21 mouse cellular contexts compared by ENCODE assay signal in the genomic region with DNA sequence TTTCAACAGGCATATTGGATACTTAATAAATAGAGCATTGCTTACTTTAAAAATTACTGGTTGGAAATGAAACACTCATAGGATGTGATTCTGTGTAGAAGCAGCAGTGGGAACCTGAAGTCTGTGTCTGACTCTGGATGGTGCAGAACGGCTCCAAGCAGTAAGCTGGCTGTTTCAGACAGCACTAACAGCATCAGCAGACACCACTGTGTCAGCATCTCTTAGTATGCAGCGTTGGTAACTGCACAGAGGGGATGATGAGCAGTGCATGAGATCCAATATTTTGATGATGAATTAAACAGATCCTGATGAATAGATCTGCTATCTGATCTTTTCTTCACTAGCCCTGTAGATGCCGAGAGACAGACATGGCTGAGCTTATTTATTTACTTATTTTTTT.
DNase-seq lines count a peak whose midpoint lies in the region; ATAC-seq and TF ChIP-seq lines count a peak whose summit lies in the region.
"Had no signal": no experiment of that assay in that cellular context is flagged by ENCODE, and none has a peak within 500 bp of the region (broad histone marks: within the 10 kb centered on the region; RNA-seq: fewer than 3 reads in every experiment).

No protein-coding gene starts in this region.

- TF ChIP-seq CTCF in hindbrain, postnatal 0 days (IDR thresholded peaks at IDR 0.05; ENCODE audit: low read depth) = no peak
- no peak for TF ChIP-seq CTCF in midbrain, postnatal 0 days (IDR thresholded peaks at IDR 0.05)

- H3K36me3 ChIP-seq in forebrain, embryonic 16.5 days (ENCODE audit: control insufficient read depth, insufficient read depth) = no peaks in the 10 kb centered on the region
- H3K36me3 ChIP-seq in forebrain, embryonic 13.5 days (ENCODE audit: poor library complexity, severe bottlenecking) = no peaks in the 10 kb centered on the region
- H3K36me3 ChIP-seq in hindbrain, postnatal 0 days (ENCODE audit: insufficient read depth, low read length) = no peaks in the 10 kb centered on the region
- no peaks in the 10 kb centered on the region for H3K36me3 ChIP-seq in hindbrain, embryonic 12.5 days
- H3K36me3 ChIP-seq in midbrain, postnatal 0 days (ENCODE audit: insufficient read depth, low read length) = no peaks in the 10 kb centered on the region
- H3K36me3 ChIP-seq: embryonic facial prominence, embryonic 10.5 days; limb, embryonic 10.5 days; liver, embryonic 12.5 days; lung, embryonic 15.5 days had no signal

- H3K27ac ChIP-seq in forebrain, embryonic 16.5 days (ENCODE audit: low read length) = no peak overlapping the region
- no peak overlapping the region for H3K27ac ChIP-seq in forebrain, embryonic 13.5 days
- H3K27ac ChIP-seq in hindbrain, postnatal 0 days = no peak overlapping the region
- H3K27ac ChIP-seq in hindbrain, embryonic 12.5 days = no peak overlapping the region
- H3K27ac ChIP-seq in midbrain, postnatal 0 days (ENCODE audit: low read depth, low read length) = no peak overlapping the region
- H3K27ac ChIP-seq: embryonic facial prominence, embryonic 10.5 days; limb, embryonic 10.5 days; liver, embryonic 12.5 days; lung, embryonic 15.5 days had no signal

- H3K9me3 ChIP-seq in forebrain, embryonic 16.5 days (ENCODE audit: control insufficient read depth, low read length) = no peaks in the 10 kb centered on the region
- no peaks in the 10 kb centered on the region for H3K9me3 ChIP-seq in forebrain, embryonic 13.5 days (replicated peaks)
- H3K9me3 ChIP-seq in hindbrain, postnatal 0 days (ENCODE audit: low read length) = no peaks in the 10 kb centered on the region
- H3K9me3 ChIP-seq in hindbrain, embryonic 12.5 days (replicated peaks) = no peaks in the 10 kb centered on the region
- no peaks in the 10 kb centered on the region for H3K9me3 ChIP-seq in midbrain, postnatal 0 days (ENCODE audit: low read length)
- H3K9me3 ChIP-seq: embryonic facial prominence, embryonic 10.5 days; limb, embryonic 10.5 days; liver, embryonic 12.5 days; lung, embryonic 15.5 days had no signal

- DNase-seq in hindbrain, postnatal 0 days (ENCODE audit: low spot score) = peak; percentile 29
- DNase-seq in right cerebral cortex, adult 2 months (ENCODE audit: low spot score in 2 of 2) = peak; percentile 38 to 44
- DNase-seq in right cerebral cortex, postnatal 4 days = no peak
- peak; percentile 45 for DNase-seq in midbrain, postnatal 0 days (ENCODE audit: low spot score)
- no peak for DNase-seq in c-Kit-positive CD71-positive TER-119-positive erythroid progenitor cells, embryonic 14.5 days (ENCODE audit: low spot score)
- DNase-seq: cerebellum, adult 11-12 months; cerebellum, postnatal 36 days; gastrocnemius, postnatal 10 days; heart, postnatal 36 days; kidney, adult 11 months; kidney, postnatal 14 days had no signal

- 64% methylated on average over 3 of the region's 3 CpGs for WGBS in forebrain, embryonic 16.5 days
- WGBS in forebrain, embryonic 13.5 days = 63% methylated on average over 3 of the region's 3 CpGs
- 47% methylated on average over 3 of the region's 3 CpGs for WGBS in hindbrain, postnatal 0 days
- 69% methylated on average over 3 of the region's 3 CpGs for WGBS in hindbrain, embryonic 12.5 days
- 48% methylated on average over 3 of the region's 3 CpGs for WGBS in midbrain, postnatal 0 days

- H3K4me3 ChIP-seq in forebrain, embryonic 16.5 days (replicated peaks; ENCODE audit: low read length) = no peak overlapping the region
- no peak overlapping the region for H3K4me3 ChIP-seq in forebrain, embryonic 13.5 days
- no peak overlapping the region for H3K4me3 ChIP-seq in hindbrain, postnatal 0 days (ENCODE audit: low read length)
- no peak overlapping the region for H3K4me3 ChIP-seq in hindbrain, embryonic 12.5 days
- no peak overlapping the region for H3K4me3 ChIP-seq in midbrain, postnatal 0 days (ENCODE audit: low read depth, low read length)
- H3K4me3 ChIP-seq: embryonic facial prominence, embryonic 10.5 days; erythroblast, embryonic 14.5 days; limb, embryonic 10.5 days; liver, embryonic 12.5 days; lung, embryonic 15.5 days; myocyte had no signal

- H3K27me3 ChIP-seq in forebrain, embryonic 16.5 days (replicated peaks; ENCODE audit: control insufficient read depth, insufficient read depth, low read length) = no peaks in the 10 kb centered on the region
- H3K27me3 ChIP-seq in forebrain, embryonic 13.5 days = no peaks in the 10 kb centered on the region
- no peaks in the 10 kb centered on the region for H3K27me3 ChIP-seq in hindbrain, postnatal 0 days (ENCODE audit: insufficient read depth, low read length)
- no peaks in the 10 kb centered on the region for H3K27me3 ChIP-seq in hindbrain, embryonic 12.5 days
- H3K27me3 ChIP-seq in midbrain, postnatal 0 days (ENCODE audit: insufficient read depth, low read length) = no peaks in the 10 kb centered on the region
- H3K27me3 ChIP-seq: liver, embryonic 12.5 days; lung, embryonic 15.5 days had no signal

- H3K4me2 ChIP-seq in forebrain, embryonic 16.5 days (ENCODE audit: low read length) = no peak overlapping the region
- H3K4me2 ChIP-seq in forebrain, embryonic 13.5 days = no peak overlapping the region
- H3K4me2 ChIP-seq in hindbrain, postnatal 0 days (ENCODE audit: low read depth, low read length) = 0 out of 2 replicates have a peak overlapping the region, but pooled peaks have one; percentile 3
- H3K4me2 ChIP-seq in hindbrain, embryonic 12.5 days (replicated peaks) = no peak overlapping the region
- H3K4me2 ChIP-seq in midbrain, postnatal 0 days (ENCODE audit: low read depth, low read length, poor library complexity, severe bottlenecking) = no peak overlapping the region
- H3K4me2 ChIP-seq: liver, embryonic 12.5 days; lung, embryonic 15.5 days had no signal

- no peak overlapping the region for H3K9ac ChIP-seq in forebrain, embryonic 16.5 days (replicated peaks; ENCODE audit: low read depth, low read length)
- no peak overlapping the region for H3K9ac ChIP-seq in forebrain, embryonic 13.5 days
- no peak overlapping the region for H3K9ac ChIP-seq in hindbrain, postnatal 0 days (replicated peaks; ENCODE audit: low read length)
- no peak overlapping the region for H3K9ac ChIP-seq in hindbrain, embryonic 12.5 days
- H3K9ac ChIP-seq in midbrain, postnatal 0 days (replicated peaks; ENCODE audit: low read length, poor library complexity, severe bottlenecking) = no peak overlapping the region
- H3K9ac ChIP-seq: liver, embryonic 12.5 days; lung, embryonic 15.5 days had no signal

- ATAC-seq in forebrain, embryonic 16.5 days = 0 out of 2 replicates have a peak, but pooled peaks have one; percentile 57
- no peak for ATAC-seq in forebrain, embryonic 13.5 days
- no peak; the same call in 1 of the 2 replicates for ATAC-seq in hindbrain, postnatal 0 days
- ATAC-seq in hindbrain, embryonic 12.5 days (ENCODE audit: low FRiP score) = no peak
- ATAC-seq in midbrain, postnatal 0 days (ENCODE audit: low FRiP score) = peak; percentile 58; the same call in 1 of the 2 replicates
- ATAC-seq: activated CD4-positive, CD25-positive, alpha-beta regulatory T cell, adult 4 months; liver, embryonic 12.5 days had no signal

- H3K4me1 ChIP-seq in forebrain, embryonic 16.5 days (replicated peaks; ENCODE audit: control insufficient read depth, insufficient read depth, low read length) = peaks cover 3% of the 10 kb centered on the region; the same call in 1 of the 2 replicates
- H3K4me1 ChIP-seq in forebrain, embryonic 13.5 days = 0 out of 2 replicates have a peak, but pooled peaks cover 4% of the 10 kb centered on the region
- H3K4me1 ChIP-seq in hindbrain, postnatal 0 days (ENCODE audit: insufficient read depth, low read length) = no peaks in the 10 kb centered on the region
- no peaks in the 10 kb centered on the region for H3K4me1 ChIP-seq in hindbrain, embryonic 12.5 days
- H3K4me1 ChIP-seq in midbrain, postnatal 0 days (ENCODE audit: insufficient read depth, low read length) = no peaks in the 10 kb centered on the region
- H3K4me1 ChIP-seq: embryonic facial prominence, embryonic 10.5 days; limb, embryonic 10.5 days; liver, embryonic 12.5 days; lung, embryonic 15.5 days had no signal

Comparison
In these comparisons a context has a peak if more than half of its experiments do, and no peak if none do; other contexts are left out.
1. ATAC-seq: peak in forebrain, embryonic 16.5 days (single experiment) and midbrain, postnatal 0 days (single experiment); none in forebrain, embryonic 13.5 days (single experiment), hindbrain, postnatal 0 days (single experiment) and hindbrain, embryonic 12.5 days (single experiment).
2. DNase-seq: peak in hindbrain, postnatal 0 days (single experiment), right cerebral cortex, adult 2 months (2 of 2) and midbrain, postnatal 0 days (single experiment); none in right cerebral cortex, postnatal 4 days (single experiment) and c-Kit-positive CD71-positive TER-119-positive erythroid progenitor cells, embryonic 14.5 days (single experiment).